Mouse (Mus musculus): ENCODE data around the gene Cobl. TPM values are rescaled to one million over a fixed set of nuclear protein-coding genes. Genes with fewer than 3 reads are reported as not detected.

The Cobl gene
- polyA plus RNA-seq, 1 experiment = 19.8 TPM

GRCm38 (mm10) chr11:12448101-12448500, 16.7 kb downstream of the Cobl start:
- Histone ChIP-seq H3K4me1 (ENCODE audit: control insufficient read depth, insufficient read depth, low read length) (no peaks in the 10 kb centered on the region; the same call in 1 of the 2 replicates), H3K4me3 (replicated peaks; ENCODE audit: extremely low read depth, low read depth, low read length) (no peak overlapping the region)
- WGBS = 53% methylated on average over 3 of the region's 3 CpGs
- no peak for DNase-seq
- TF ChIP-seq POLR2A (IDR thresholded peaks at IDR 0.05; ENCODE audit: borderline replicate concordance, extremely low read depth, low read depth, low read length) (no peak), CTCF (IDR thresholded peaks at IDR 0.05; ENCODE audit: insufficient read depth, low read length) (no peak)

GRCm38 (mm10) chr11:12445222-12445621, 19.5 kb downstream of the Cobl start:
- no peak for DNase-seq
- Histone ChIP-seq H3K4me1 (ENCODE audit: control insufficient read depth, insufficient read depth, low read length) (no peaks in the 10 kb centered on the region; the same call in 1 of the 2 replicates), H3K4me3 (replicated peaks; ENCODE audit: extremely low read depth, low read depth, low read length) (no peak overlapping the region)
- TF ChIP-seq CTCF (IDR thresholded peaks at IDR 0.05; ENCODE audit: insufficient read depth, low read length) (no peak), POLR2A (IDR thresholded peaks at IDR 0.05; ENCODE audit: borderline replicate concordance, extremely low read depth, low read depth, low read length) (no peak)
- WGBS = 86% methylated on average over 2 of the region's 2 CpGs

- no peak for DNase-seq
- no peak overlapping the region for H3K4me3 ChIP-seq (replicated peaks; ENCODE audit: extremely low read depth, low read depth, low read length)
- no peaks in the 10 kb centered on the region; the same call in 1 of the 2 replicates for H3K4me1 ChIP-seq (ENCODE audit: control insufficient read depth, insufficient read depth, low read length)
- WGBS = 46% methylated on average over 2 of the region's 2 CpGs
- TF ChIP-seq CTCF (IDR thresholded peaks at IDR 0.05; ENCODE audit: insufficient read depth, low read length) (no peak), POLR2A (IDR thresholded peaks at IDR 0.05; ENCODE audit: borderline replicate concordance, extremely low read depth, low read depth, low read length) (no peak)
Observed at GRCm38 (mm10) chr11:12444215-12444614, 20.5 kb downstream of the Cobl start.

GRCm38 (mm10) chr11:12443614-12444013, 21.1 kb downstream of the Cobl start:
- no peak overlapping the region for H3K4me3 ChIP-seq (replicated peaks; ENCODE audit: extremely low read depth, low read depth, low read length)
- WGBS = 53% methylated on average over 4 of the region's 4 CpGs
- TF ChIP-seq CTCF (IDR thresholded peaks at IDR 0.05; ENCODE audit: insufficient read depth, low read length) (no peak), POLR2A (IDR thresholded peaks at IDR 0.05; ENCODE audit: borderline replicate concordance, extremely low read depth, low read depth, low read length) (no peak)
- H3K4me1 ChIP-seq (ENCODE audit: control insufficient read depth, insufficient read depth, low read length) = no peaks in the 10 kb centered on the region; the same call in 1 of the 2 replicates
- no peak for DNase-seq

- 57% methylated on average over 5 of the region's 5 CpGs for WGBS
- no peaks in the 10 kb centered on the region; the same call in 1 of the 2 replicates for H3K4me1 ChIP-seq (ENCODE audit: control insufficient read depth, insufficient read depth, low read length)
- TF ChIP-seq POLR2A (IDR thresholded peaks at IDR 0.05; ENCODE audit: borderline replicate concordance, extremely low read depth, low read depth, low read length) = no peak
- TF ChIP-seq CTCF (IDR thresholded peaks at IDR 0.05; ENCODE audit: insufficient read depth, low read length) = no peak
Observed at GRCm38 (mm10) chr11:12443185-12443584, 21.6 kb downstream of the Cobl start.

GRCm38 (mm10) chr11:12442283-12442682, 22.5 kb downstream of the Cobl start:
- Histone ChIP-seq H3K4me3 (replicated peaks; ENCODE audit: extremely low read depth, low read depth, low read length) (no peak overlapping the region), H3K4me1 (ENCODE audit: control insufficient read depth, insufficient read depth, low read length) (no peaks in the 10 kb centered on the region; the same call in 1 of the 2 replicates)
- no peak for DNase-seq
- 66% methylated on average over 4 of the region's 4 CpGs for WGBS
- TF ChIP-seq CTCF (IDR thresholded peaks at IDR 0.05; ENCODE audit: insufficient read depth, low read length) (no peak), POLR2A (IDR thresholded peaks at IDR 0.05; ENCODE audit: borderline replicate concordance, extremely low read depth, low read depth, low read length) (no peak)

More at GRCm38 (mm10) chr11:12443185-12443584, 21.6 kb downstream of the Cobl start:
- no peak overlapping the region for H3K4me3 ChIP-seq (replicated peaks; ENCODE audit: extremely low read depth, low read depth, low read length)
- DNase-seq = no peak

- Histone ChIP-seq H3K4me3 (replicated peaks; ENCODE audit: extremely low read depth, low read depth, low read length) (no peak overlapping the region), H3K4me1 (ENCODE audit: control insufficient read depth, insufficient read depth, low read length) (no peaks in the 10 kb centered on the region)
- 75% methylated on average over 3 of the region's 3 CpGs for WGBS
- no peak for TF ChIP-seq POLR2A (IDR thresholded peaks at IDR 0.05; ENCODE audit: borderline replicate concordance, extremely low read depth, low read depth, low read length)
- TF ChIP-seq CTCF (IDR thresholded peaks at IDR 0.05; ENCODE audit: insufficient read depth, low read length) = no peak
- DNase-seq = no peak
Observed at GRCm38 (mm10) chr11:12435905-12436304, 28.9 kb downstream of the Cobl start.

GRCm38 (mm10) chr11:12435018-12435417, 29.7 kb downstream of the Cobl start:
- no peak for TF ChIP-seq CTCF (IDR thresholded peaks at IDR 0.05; ENCODE audit: insufficient read depth, low read length)
- TF ChIP-seq POLR2A (IDR thresholded peaks at IDR 0.05; ENCODE audit: borderline replicate concordance, extremely low read depth, low read depth, low read length) = no peak
- 47% methylated on average over 4 of the region's 4 CpGs for WGBS
- DNase-seq = no peak
- Histone ChIP-seq H3K4me1 (ENCODE audit: control insufficient read depth, insufficient read depth, low read length) (peaks cover 3% of the 10 kb centered on the region; the same call in 1 of the 2 replicates), H3K4me3 (replicated peaks; ENCODE audit: extremely low read depth, low read depth, low read length) (no peak overlapping the region)

- peaks cover 6% of the 10 kb centered on the region; the same call in 1 of the 2 replicates for H3K4me1 ChIP-seq (ENCODE audit: control insufficient read depth, insufficient read depth, low read length)
- DNase-seq = no peak
- TF ChIP-seq CTCF (IDR thresholded peaks at IDR 0.05; ENCODE audit: insufficient read depth, low read length) (no peak), POLR2A (IDR thresholded peaks at IDR 0.05; ENCODE audit: borderline replicate concordance, extremely low read depth, low read depth, low read length) (no peak)
- no peak overlapping the region for H3K4me3 ChIP-seq (replicated peaks; ENCODE audit: extremely low read depth, low read depth, low read length)
- WGBS = 37% methylated on average over 4 of the region's 4 CpGs
Observed at GRCm38 (mm10) chr11:12434597-12434996, 30.2 kb downstream of the Cobl start.

- no peak for TF ChIP-seq POLR2A (IDR thresholded peaks at IDR 0.05; ENCODE audit: borderline replicate concordance, extremely low read depth, low read depth, low read length)
- TF ChIP-seq CTCF (IDR thresholded peaks at IDR 0.05; ENCODE audit: insufficient read depth, low read length) = no peak
- 92% methylated on average over 2 of the region's 2 CpGs for WGBS
Observed at GRCm38 (mm10) chr11:12431911-12432310, 32.8 kb downstream of the Cobl start.

More at GRCm38 (mm10) chr11:12431911-12432310, 32.8 kb downstream of the Cobl start:
- Histone ChIP-seq H3K4me1 (ENCODE audit: control insufficient read depth, insufficient read depth, low read length) (peaks cover 6% of the 10 kb centered on the region; the same call in 1 of the 2 replicates), H3K4me3 (replicated peaks; ENCODE audit: extremely low read depth, low read depth, low read length) (no peak overlapping the region)
- DNase-seq = no peak
